Mouse (Mus musculus) 416B (cell line): ENCODE results near the gene Sema4b.

Source experiments
- DNase-seq: peaks from one replicate; pipeline ENCODE4 v3.0.0; 2011; ENCODE audit warnings: low read depth

Sema4b gene

GRCm38 (mm10) chr7:80178037-80178729, 8.5 kb upstream of the Sema4b start:
- no peak for DNase-seq

DNA sequence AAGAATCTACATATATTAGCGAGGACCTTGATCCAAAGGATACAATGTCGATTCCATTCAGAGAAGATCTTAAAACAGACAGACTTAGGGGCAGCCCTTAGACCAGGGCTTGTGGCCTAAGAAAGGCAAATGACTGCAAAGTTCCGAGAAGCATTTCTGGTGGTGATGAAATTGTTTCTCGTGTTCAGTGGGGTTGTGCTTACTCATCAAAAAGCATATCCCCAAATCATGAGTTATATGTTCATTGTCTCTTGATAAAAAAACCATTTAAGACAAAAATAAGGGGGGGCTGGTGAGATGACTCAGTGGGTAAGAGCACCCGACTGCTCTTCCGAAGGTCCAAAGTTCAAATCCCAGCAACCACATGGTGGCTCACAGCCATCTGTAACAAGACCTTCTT, 7.3 kb upstream of the Sema4b start:
- DNase-seq: no peak

- no peak for DNase-seq
Measured at GRCm38 (mm10) chr7:80179790-80180189, 6.9 kb upstream of the Sema4b start.

DNA sequence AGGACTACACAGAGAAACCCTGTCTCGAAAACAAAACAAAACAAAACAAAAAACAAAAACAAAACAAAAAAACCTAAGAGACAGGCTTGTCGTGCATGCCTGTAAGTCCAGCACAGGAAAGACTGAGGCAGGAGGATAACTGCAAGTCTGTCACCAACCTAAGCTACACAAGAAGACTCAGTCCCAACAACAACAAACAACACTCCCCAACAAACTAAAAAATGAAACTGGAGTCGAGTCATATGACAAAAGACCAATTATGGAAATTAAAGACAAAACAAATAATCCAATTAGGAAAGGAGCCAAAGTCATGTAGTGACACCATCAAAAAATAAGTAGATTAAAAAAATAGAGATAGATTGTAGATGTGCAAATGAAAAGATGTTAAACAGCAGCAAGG, 6.4 kb upstream of the Sema4b start:
- DNase-seq: no peak

DNA sequence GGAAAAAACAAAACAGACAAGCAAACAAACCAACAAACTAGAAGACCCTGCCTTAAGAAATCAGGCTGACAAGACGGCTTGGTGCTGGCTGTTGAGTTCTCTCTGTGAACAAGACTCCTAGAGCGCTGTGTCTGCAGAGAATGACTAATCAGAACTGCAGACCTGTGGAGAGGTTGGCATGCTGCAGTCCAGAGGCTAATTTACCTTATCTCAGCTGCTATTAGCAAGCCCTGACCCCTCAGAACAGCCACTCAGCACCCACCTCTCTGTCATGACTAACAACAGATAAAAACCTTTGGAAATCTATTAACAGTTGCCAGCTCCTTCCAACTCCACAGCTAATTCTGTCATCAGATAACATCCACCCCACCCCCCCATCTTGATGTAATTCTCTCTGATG, 5.6 kb upstream of the Sema4b start:
- DNase-seq: no peak

- no peak for DNase-seq
Measured at GRCm38 (mm10) chr7:80182139-80182538, 4.5 kb upstream of the Sema4b start.

- no peak for DNase-seq
Measured at GRCm38 (mm10) chr7:80183466-80183865, 3.2 kb upstream of the Sema4b start.

- DNase-seq: no peak
Measured at GRCm38 (mm10) chr7:80183969-80184368, 2.7 kb upstream of the Sema4b start.

GRCm38 (mm10) chr7:80184551-80184950, 2.1 kb upstream of the Sema4b start:
- no peak for DNase-seq

DNA sequence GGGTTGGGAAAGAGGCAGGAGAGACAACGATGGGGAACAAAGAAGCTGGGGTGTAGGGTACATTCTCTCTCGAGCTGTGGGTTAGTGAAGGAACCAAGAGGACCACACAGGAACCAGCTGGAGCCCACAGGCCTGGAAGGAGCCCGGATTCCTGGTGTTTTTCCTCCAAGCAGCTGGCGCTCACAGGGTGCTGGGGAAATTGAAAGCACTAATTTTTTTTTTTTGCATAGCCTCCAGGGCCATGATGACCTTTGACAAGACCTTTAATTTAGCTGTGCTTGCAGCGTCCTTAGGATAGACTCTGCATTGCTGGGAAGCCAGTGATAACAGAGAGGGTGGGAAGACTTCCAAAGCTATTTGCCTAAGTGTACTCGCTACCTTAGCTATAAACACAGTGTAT, 1.7 kb upstream of the Sema4b start:
- no peak for DNase-seq

DNA sequence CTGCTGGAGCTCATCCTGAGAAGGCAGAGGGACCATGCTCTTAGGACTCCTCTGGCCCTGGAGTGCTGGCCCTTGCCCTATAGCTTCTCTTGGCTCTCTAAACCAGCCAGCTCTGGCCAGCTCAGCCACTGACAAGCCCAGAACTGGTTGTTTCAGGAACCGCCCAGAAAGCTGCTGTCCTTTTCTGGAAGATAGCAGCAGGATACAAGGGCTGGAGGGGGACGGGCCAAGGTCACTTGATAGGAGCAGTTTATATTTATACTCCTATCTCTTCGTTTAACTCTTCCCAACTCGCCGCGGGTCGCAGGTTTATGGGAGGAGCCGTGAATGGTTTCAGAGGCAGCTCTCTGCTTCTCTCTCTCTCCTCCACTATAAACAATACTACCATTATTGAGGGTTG, 620 bp upstream of the Sema4b start:
- no peak for DNase-seq

DNA sequence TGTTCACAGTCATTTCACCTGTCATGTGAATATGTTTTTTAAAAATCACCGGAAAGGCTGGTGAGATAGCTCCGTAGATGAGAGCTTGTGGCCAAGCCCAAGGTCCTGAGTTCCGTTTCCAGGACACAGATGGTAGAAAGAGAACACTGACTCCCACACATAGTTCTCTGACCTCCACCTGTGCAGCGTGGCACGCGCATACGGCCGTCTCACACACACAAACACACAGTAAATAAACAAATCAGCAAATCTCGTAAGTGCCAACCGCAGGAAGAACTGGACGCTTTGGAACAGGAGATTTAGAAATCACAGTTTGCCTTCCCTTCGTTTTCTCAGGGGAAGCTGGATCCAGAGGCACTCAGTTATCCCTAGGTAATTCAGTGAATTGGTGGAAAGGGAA, 860 bp downstream of the Sema4b start:
- DNase-seq: no peak

GRCm38 (mm10) chr7:80188579-80189125, 2.0 kb downstream of the Sema4b start:
- DNase-seq: no peak

- no peak for DNase-seq
Measured at GRCm38 (mm10) chr7:80189147-80189933, 2.7 kb downstream of the Sema4b start.

GRCm38 (mm10) chr7:80191455-80191854, 4.8 kb downstream of the Sema4b start:
- DNase-seq: peak; percentile 35

GRCm38 (mm10) chr7:80192226-80193061, 5.8 kb downstream of the Sema4b start:
- peak; percentile 95 for DNase-seq

GRCm38 (mm10) chr7:80193941-80194739, 7.5 kb downstream of the Sema4b start:
- DNase-seq: no peak

DNA sequence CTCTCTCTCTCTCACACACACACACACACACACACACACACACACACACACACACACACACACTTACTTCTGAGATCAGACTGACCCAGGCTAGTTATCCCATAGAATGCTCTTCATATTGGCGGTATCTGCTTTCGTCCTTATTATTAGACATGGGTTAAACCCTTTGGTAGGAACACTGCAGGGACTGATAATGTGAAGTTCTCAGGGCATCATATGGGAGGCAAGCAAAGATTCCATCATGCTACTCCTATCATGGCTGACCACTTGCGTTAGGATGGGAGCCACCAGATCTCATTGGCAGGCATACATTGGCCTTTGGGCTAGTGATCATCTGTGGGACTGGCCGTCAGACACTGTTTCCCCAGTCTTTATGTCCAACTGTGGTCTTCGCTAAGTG, 8.5 kb downstream of the Sema4b start:
- no peak for DNase-seq

GRCm38 (mm10) chr7:80195576-80196263, 9.1 kb downstream of the Sema4b start:
- no peak for DNase-seq

GRCm38 (mm10) chr7:80197371-80197770, 10.7 kb downstream of the Sema4b start:
- peak; percentile 74 for DNase-seq
